Mouse (Mus musculus) thymus, postnatal 36 days (tissue): ENCODE data around the gene Nek6.

Experiments used
- DNase-seq, 2 experiments: peaks; one replicate each; pipeline ENCODE4 v3.0.0; 2022; ENCODE audit warnings: mixed read lengths in 2 of 2

Nek6 gene

GRCm38 (mm10) chr2:38539677-38540076 is 28.2 kb downstream of the Nek6 start:
- no peak for DNase-seq

GRCm38 (mm10) chr2:38540666-38541065 is 29.2 kb downstream of the Nek6 start:
- no peak for DNase-seq

GRCm38 (mm10) chr2:38541101-38541500 is 29.7 kb downstream of the Nek6 start:
- no peak for DNase-seq

GRCm38 (mm10) chr2:38541570-38541969 is 30.1 kb downstream of the Nek6 start:
- no peak for DNase-seq

- DNase-seq, result no peak
Measured at GRCm38 (mm10) chr2:38542366-38542765, 30.9 kb downstream of the Nek6 start.

- no peak for DNase-seq
Measured at GRCm38 (mm10) chr2:38543158-38543557, 31.7 kb downstream of the Nek6 start.

- no peak for DNase-seq
Measured at GRCm38 (mm10) chr2:38544341-38544740, 32.9 kb downstream of the Nek6 start.

- no peak for DNase-seq
Measured at GRCm38 (mm10) chr2:38544982-38545381, 33.5 kb downstream of the Nek6 start.

GRCm38 (mm10) chr2:38545706-38546105 is 34.3 kb downstream of the Nek6 start:
- no peak for DNase-seq

- DNase-seq, result no peak
Measured at GRCm38 (mm10) chr2:38546222-38546621, 34.8 kb downstream of the Nek6 start.

GRCm38 (mm10) chr2:38546748-38547147 is 35.3 kb downstream of the Nek6 start:
- DNase-seq, result no peak

- no peak for DNase-seq
Measured at GRCm38 (mm10) chr2:38547793-38548517, 36.5 kb downstream of the Nek6 start.

- no peak for DNase-seq
Measured at GRCm38 (mm10) chr2:38552004-38552443, 40.6 kb downstream of the Nek6 start.

GRCm38 (mm10) chr2:38554226-38554995 is 43.0 kb downstream of the Nek6 start:
- no peak for DNase-seq

GRCm38 (mm10) chr2:38555659-38556058 is 44.2 kb downstream of the Nek6 start:
- DNase-seq, result no peak

- no peak for DNase-seq
Measured at GRCm38 (mm10) chr2:38556721-38557120, 45.3 kb downstream of the Nek6 start.

- no peak for DNase-seq
Measured at GRCm38 (mm10) chr2:38560296-38561227, 49.1 kb downstream of the Nek6 start.

- DNase-seq, result no peak
Measured at GRCm38 (mm10) chr2:38562596-38562995, 51.2 kb downstream of the Nek6 start.

GRCm38 (mm10) chr2:38571971-38572601 is 60.6 kb downstream of the Nek6 start:
- DNase-seq, result no peak

- no peak for DNase-seq
Measured at GRCm38 (mm10) chr2:38574697-38575096, 63.3 kb downstream of the Nek6 start.

GRCm38 (mm10) chr2:38578602-38579521 is 67.4 kb downstream of the Nek6 start:
- no peak for DNase-seq
